Mouse (Mus musculus): Measurements from ENCODE around the gene Chd6.
"Not testable (repeated sequence)": the region's sequence is repeated elsewhere in the genome, so short reads cannot be mapped to it uniquely, and the experiment has no call there.

The Chd6 gene

DNA sequence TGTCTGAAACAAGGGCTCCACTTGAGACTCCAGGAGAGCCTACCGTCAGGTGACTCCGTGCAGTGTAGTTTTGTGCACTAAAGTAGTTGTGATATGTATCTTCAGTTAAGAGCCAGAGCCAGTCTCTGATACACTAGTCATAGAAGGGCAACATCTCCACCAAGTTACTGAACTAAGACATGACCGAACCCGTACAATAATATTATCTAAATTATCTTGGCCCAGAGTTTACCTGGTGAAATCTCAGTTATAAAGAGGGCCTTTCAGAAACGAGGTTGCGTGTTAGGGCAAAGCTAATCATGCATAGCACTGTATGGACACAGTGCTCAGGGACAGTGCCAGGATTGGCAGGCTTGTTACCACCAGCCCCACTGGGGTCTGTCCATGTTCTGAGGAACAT lies 127.1 kb downstream of the Chd6 start:
- no peak for DNase-seq

DNA sequence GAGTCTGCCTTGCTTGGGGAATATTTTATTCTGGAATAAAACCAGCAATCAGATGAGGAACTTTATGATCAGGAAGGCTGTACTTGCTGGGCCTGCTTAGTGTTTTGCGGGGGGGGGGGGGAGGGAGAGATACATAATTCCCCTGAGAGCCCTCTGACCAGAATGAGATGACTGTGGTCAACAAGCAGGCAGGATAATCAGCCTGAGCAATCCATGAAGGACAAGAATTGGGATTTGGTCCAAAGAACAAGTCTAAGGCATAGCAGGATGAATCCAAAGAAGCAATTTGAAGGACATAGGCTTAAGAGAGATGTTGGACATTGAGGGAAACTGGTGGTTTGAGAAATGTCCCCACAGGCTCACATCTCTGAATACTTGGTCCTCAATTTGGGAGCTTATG lies 130.2 kb downstream of the Chd6 start:
- no peak for DNase-seq

DNA sequence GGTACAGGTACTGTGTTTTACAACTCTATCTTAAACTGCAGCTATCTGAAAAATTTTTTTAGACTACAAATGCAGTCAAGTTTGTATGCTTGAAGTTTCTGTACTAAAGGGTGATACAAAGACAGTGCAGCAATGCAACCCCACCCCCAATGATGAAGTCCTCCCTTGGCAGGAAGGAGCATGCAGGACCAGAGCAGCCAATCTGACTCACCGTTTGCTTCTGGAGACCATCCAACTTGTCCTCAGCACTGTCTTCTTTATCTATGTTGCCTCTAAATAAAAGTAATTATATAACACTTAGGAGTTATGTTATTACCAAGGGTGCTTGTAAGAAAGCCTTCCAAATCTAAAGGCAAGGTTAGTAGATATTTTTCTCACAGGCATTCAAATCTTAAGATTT lies 131.6 kb downstream of the Chd6 start:
- no peak for DNase-seq

DNA sequence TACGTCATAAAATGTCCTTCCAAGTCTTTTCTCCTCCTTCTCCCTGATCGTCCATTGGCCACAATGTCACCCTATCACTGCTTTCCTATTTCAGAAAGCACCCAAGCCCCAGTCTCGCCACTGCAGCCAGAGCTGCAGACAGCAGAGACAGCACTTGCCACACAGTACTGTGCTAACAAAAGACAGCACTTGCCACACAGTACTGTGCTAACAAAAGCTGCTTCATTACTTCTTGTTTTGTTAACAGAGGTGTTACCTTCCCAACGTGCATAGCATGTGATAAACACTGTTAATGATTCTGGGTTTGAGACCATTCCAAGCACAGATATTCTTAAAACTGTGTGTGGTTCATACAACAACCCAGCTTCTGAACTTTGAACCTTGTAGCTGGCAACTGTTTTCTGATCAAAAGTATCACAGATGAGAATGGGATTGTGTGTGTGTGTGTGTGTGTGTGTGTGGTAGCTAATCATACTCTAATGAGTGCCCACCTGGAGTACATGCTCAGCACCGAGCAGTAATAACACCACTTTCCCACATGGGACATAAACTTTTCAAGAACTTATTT lies 135.1 kb downstream of the Chd6 start:
- DNase-seq = no peak

DNA sequence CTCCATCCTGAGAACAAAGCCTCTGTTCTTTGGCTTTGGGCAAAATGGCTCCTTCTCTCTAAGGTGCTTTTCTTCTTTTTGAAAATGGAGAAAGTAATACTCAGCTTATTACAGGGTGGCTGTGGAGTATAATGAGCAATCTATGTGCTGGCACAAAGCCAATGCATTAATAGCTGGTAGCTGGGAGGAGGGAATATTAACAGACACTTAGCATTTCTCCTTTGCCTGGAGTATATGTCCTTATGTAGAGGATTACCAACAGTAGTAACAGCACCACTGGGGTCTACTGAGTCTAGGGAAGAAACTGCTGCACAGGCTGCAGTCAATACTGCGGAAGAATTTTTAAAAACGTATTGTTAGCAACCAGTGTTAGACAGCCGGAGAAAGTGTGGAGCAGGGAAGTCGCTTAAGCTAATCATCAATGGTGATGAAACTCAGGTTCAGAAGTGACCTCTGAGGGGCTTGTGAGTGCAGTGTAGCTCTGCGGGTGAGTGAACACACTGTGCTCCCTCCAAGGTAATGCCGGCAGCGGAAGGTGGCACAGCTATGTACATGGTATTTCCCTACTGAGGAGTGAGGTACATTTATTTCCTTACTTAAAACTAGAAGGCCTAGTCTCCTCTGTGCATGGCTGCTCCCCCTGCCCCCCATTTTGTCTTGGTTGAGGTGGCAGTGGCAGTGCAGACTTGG lies 136.6 kb downstream of the Chd6 start:
- no peak for DNase-seq

DNA sequence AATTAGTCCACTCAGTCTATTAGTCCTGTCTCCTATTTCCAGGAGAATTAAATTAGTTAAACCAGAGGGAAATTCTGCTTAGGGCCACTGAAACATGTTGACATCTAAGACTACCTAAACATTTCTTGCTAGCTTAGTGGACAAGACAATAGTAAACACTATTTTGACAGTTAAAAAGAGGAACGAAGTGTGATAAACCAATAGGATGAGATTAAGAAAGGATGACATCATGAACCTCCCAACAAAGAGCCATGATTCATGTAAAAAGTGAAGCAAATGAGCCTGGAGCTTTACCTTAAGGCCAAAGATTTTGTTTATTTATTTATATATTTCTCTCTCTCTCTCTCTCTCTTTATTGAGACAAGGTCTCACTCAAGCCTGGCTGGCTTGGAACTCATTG lies 146.7 kb downstream of the Chd6 start:
- no peak for DNase-seq

DNA sequence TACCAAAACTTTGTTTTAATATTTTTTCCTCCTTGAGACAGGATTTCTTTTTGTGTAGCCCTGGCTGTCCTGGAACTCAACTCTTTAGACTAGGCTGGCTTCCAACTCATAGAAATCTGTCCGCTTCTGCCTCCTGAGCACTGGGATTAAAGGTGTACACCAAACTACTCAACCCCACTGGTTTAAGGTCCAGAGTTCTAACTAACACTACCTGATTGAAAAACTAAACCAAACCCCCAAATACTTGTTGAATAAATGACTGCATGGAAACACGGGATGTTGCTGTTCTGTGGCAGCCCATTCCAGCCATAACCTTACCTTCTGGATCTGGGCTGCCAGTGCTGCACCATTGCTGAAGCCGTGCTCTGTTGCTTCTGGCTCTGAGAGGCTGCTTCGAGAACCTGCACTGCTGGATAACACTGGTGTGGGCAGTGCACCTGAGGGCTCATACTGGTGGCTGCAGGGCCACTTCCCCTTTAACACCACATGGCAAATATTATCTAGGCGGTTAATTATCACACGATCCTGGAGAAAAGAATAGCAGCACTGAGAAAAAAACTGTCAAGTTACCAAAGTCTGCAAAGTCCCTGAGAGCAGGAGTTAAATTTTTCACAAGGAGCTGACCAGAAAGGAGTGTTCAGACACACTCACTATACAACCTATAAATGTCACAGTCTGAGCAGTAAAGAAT lies 147.8 kb downstream of the Chd6 start:
- no peak for DNase-seq

DNA sequence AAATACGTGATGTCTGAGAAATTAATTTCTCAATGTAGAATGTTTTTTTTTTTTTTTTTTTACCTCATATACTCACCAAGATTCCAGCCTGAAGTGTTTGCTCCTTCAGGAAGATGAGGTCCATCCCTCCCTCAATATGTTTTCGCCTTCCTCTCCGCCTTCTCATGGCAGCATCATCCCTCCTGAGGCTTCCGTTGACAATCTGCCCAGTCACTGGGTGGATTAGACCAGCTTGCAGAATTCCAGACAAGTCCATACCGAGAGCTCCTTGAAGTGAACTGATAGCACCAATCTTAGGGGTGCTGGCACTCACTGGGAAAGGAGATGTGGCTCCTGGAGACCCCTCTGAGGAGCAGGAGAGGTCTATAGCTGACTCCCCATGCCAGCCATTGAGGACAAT lies 149.0 kb downstream of the Chd6 start:
- DNase-seq = no peak

DNA sequence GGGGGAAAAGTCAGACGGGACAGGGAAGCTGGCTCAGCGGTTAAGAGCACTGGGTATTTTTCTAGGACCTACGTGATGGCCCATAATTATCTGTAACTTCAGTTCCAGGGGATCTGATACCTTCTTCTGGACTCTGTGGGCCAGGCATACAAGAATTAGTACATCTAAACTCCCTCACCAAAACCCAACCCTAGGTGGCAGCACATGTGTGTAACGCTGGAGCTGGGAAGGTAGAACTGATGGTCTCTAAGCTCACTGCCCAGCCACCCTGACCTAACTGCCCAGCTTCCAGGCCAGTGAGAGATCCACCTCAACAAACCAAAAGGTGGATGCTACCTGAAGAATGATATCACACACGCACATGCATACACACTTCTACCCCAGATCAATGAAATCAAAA lies 150.1 kb downstream of the Chd6 start:
- DNase-seq = no peak

DNA sequence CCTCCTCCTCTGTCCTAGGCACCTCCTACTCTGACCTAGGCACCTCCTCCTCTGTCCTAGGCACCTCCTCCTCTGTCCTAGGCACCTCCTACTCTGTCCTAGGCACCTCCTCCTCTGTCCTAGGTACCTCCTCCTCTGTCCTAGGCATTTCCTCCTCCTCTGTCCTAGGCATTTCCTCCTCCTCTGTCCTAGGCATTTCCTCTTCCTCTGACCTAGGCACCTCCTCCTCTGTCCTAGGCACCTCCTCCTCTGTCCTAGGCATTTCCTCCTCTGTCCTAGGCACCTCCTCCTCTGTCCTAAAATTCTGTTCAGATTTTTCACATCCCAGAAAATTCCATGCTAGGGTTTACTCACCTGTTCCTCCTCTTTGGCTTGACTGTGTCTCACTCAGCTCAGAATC lies 151.1 kb downstream of the Chd6 start:
- DNase-seq = not testable (repeated sequence)

DNA sequence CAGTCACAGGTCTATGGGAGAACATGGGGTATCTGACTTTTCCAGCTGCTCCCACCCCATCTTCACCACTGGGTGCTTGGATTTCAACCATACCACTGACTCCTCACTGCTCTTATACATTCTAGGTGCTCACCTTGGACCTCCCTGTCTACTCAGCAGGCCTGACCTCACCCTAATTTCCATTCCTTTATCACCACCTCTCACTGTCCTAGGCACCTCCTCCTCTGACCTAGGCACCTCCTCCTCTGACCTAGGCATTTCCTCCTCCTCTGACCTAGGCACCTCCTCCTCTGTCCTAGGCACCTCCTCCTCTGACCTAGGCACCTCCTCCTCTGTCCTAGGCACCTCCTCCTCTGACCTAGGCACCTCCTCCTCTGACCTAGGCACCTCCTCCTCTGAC lies 151.6 kb downstream of the Chd6 start:
- not testable (repeated sequence) for DNase-seq

DNA sequence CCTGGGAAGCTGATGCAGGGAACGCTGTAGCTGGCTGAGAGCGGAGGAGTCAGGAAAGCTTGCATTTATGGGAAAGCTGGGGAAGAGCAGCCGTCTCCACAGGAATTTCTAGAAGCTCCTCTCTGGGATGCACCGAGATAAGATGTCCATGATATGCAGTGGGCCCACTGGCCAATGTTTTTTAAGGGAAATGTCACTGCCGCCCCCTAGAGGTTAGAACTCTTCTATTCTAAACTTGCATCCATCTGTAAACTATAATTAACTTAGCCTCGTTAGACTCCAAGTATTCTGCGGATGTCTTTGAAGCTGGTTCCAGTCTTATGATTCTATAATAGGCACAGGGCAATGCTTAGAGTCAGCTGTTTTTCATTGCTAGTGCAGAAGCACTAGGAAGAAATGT lies 153.5 kb downstream of the Chd6 start:
- DNase-seq = peak; percentile 46

DNA sequence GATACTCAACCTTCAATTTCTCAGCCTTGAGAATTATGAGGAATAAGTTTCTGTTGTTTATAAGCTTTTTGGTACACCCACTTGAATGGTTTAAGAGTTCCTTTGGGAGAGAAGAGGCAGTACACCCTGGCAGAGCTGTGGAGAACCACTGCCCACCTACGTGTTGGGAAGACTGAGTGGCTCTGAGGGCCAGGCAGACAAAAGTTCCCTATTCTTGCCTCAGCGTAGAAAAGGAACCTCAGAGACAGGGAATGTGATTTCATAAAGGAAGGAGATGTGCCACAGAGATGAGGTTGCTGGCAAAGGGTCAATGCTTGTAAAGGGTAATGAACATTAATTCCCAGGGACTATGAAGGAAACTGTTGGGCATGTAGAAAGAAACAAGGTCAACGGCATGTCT lies 154.3 kb downstream of the Chd6 start:
- DNase-seq = no peak

DNA sequence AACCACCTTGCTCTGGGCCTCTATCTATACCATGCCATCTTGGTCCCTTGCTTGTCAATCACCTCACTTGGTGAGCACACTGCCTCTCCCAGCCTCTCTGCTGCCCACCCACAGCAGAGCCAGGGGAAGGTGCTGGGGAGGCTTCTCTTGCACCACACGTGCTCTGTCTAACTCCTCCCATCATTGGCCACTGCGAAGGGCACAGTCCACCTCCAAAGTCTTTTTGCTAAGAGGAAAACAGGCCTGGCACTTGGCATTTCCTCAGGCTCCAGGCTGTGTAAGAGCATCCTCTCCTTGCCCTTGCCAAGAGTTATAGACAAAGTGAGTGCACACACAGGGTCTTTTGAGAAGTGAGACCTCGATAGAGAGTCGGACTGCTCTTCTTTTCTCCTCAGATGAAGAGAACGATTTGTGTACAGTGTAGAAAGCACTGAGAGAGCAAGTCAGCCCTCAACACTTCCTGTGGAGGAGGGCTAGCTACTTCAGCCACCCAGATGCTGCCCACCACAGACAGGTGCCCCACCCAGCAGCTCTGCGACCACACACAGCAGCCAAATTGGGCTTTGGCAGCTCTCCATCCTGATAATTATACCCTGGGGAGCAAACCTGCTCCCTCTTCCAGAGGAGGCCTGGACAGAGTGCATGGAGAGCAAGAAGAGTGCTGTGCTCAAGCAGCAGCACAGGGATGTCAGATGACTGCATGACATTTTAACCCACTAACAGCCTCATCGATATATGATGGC lies 155.6 kb downstream of the Chd6 start:
- DNase-seq = no peak

DNA sequence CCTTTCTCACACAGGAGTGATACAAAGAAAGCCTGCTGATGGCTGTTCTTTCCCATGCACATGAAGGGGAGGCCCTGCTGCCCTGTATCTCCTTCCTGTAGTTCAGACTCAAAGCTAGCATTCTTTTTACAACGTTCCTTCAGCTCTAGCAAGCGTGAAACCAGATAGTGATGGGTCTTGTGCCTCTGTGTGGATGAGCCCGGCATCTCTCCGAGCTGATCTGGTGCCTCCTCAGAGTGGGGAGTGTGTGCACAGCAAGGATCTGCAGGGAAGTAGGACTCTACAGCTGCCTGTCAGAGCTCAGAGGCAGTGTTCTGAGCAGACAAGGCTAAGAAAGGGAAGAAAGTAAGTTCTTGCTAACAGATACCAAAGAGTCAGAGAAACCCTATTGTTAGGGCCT lies 157.3 kb downstream of the Chd6 start:
- no peak for DNase-seq

DNA sequence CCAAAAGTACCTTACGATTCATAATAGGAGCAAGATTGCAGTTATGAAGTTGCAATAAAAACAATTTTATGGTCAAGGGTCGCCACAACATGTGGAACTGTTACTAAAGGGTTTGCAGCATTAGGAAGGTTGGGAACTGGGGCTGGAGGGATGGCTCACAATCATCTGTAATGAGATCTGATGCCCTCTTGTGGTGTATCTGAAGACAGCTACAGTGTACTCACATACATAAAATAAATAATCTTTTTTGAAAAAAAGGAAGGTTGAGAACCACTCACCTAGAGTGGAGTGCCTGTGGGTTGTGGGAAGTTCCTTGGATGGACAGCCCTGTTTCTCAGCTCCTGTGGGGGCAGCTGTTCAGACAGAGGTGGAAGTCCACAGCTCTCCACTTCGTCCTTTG lies 166.4 kb downstream of the Chd6 start:
- DNase-seq = no peak

DNA sequence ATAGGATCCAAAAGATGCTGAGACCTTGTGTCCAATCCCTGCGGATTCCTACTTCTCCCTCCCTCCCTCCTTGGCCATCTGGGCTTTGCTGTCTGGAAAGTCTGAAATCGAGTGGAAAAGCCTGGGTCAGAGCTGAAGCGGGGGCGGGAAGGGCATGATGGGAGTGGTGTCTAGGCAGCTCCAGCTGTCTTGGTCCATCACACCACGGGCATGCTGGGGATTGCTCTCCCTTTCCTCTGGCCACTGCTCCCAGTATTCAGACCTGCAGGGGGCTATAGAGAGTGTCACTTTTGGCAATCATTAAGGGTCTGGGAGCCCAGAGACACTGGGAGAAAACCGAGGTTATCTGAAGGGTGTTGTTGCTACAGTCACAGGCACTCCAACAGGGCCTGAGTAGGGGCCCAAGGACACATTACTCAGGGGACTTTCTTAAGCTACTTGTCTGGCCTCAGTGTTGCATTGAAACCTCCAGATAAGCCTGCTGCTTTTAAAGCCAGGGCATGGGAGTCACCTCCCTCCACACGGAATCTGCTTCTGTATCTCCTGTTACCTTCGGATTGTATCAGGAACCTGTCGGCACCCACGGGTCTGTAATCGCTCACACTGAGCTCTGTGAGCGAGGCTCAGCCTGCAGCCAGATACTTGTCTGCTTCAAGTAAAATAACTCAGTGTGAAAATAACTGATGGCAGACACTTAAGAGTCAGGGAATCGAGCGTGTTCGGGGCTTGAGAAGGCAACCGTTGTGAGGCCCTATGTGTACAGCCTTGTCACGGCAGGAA lies 167.8 kb downstream of the Chd6 start:
- no peak for DNase-seq

DNA sequence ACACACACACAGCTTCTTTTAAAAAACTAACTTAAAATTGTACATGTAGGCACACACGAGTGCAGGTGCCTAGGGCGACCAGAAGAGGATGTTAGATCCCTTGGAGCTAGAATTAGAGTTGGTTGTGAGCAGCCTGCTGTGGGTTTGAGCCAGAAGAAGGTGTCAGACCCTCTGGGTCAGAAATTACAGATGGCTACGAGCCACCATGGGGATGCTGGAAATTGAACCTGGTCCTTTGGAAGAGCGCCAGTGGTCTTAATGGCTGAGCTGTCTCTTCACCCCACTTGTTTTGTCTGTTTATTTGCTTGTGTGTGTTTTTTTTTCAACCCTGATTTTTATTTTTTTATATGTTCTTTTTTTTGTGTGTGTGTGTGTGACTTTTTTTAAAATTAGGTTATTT lies 174.4 kb downstream of the Chd6 start:
- no peak for DNase-seq

DNA sequence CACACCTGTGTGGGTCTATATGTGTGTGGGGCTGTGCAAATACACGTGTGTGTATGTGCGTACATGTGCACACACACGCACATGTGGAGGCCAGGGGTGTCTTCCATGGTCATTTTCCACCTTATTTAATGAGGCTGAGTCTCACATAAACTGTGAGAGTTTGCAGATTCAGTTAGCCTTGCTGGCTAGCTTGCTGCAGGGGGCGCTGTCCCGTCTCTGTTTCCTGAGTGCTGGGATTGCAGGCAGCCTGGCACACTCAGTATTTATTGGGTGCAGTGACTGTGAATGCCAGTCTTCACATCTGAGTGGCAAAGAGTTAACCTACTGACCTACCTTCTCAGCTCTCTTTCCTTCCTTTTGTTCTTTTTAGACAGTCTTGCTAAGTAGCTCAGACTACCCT lies 175.0 kb downstream of the Chd6 start:
- DNase-seq = no peak

DNA sequence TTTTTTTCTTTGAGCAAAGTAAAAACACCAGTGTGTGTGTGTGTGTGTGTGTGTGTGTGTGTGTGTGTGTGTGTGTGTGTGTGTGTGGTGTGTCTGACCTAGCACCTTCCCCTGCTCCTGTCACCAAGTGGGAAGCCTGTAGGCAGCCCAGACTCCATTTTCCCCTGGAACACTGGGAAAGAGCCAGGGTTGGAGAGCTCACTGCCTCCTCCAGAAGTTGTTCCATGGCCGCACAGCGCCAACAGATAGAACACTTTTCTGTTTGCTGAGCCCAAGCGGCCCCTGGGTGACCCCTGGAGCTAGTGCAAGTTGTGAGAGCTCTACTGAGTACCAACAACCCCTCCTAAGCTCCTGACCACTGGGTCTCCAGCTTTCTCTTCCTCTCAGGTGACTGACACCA lies 175.9 kb downstream of the Chd6 start:
- DNase-seq = no peak

DNA sequence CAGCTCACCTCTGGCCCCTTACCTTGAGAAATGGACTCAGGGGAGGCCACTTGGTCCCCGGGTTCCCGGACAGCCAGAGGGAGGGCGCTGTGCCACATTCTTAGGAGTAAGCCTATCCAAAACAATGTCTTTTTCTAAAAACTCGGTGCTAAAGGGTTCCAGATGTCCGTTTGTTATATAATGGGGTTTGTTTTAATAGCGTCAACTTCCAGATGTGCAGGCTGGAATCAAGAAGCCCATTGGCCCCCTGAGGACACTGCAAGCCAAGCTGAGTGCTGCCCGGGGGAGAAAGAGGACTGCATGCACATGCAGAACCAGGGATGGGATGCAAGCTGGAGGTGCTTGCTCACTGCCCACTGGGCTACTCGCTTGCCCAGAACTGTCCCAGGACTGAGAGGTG lies 176.6 kb downstream of the Chd6 start:
- DNase-seq = peak; percentile 64

DNA sequence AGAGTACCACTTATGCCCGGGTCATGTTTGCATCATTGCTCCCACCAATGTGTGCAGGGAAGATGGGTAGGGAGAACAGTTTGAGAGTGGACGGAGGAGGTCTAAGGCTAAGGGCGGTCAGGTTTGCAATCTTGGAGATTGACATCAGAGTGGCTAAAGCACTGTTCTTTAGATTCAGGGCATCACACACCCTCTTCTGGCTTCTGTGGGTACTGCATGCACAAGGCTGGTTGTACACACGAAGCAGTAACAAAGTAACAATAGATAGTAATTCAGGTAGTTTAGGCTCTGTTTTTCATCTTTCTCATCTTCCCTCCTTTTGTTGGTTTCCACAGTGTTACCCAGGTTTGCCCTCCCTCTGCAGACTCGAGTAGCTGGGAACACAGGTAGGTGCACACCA lies 177.5 kb downstream of the Chd6 start:
- no peak for DNase-seq

DNA sequence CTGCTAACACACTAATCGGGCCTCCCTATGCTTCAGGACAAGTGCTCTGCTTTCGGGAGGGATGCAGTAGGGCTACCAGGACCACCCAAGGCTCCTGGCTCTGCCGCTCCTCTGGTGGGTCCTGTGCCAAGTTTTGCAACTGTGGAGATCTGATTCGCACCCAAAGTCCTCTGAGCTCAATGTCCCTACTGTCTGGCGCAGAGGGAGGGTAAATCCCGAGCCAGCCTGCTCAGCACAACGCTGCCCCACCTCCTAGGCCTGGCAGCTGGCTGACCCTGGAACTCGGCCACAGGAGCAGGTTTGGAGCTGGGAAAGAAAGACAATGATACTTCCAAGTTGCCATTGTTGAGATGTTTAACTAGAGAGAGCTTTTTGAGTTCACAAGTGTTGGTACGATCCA lies 183.7 kb downstream of the Chd6 start:
- DNase-seq = no peak

Measured in embryo, embryonic 11 days (tissue).